Mouse (Mus musculus) cerebellum, adult 2 months (tissue): Measurements from ENCODE around the gene Ssr2. TPM values are rescaled to one million over a fixed set of nuclear protein-coding genes. Genes with fewer than 3 reads are reported as not detected.

ENCODE experiments used
- DNase-seq, 2 experiments: peaks; one replicate each; pipeline ENCODE4 v3.0.0; 2021
- H3K27ac ChIP-seq: fragments of 200-500 bp; 2 replicates; pipeline ENCODE4 v1.5.1; 2012; ENCODE audit warnings: low read length, control low read depth, inconsistent platforms; ENCODE audit not compliant: insufficient read depth
- H3K27me3 ChIP-seq: fragments of 200-500 bp; 2 replicates; pipeline ENCODE4 v1.6.1; 2012; ENCODE audit warnings: inconsistent platforms, mild to moderate bottlenecking, low read length, moderate library complexity; ENCODE audit not compliant: control insufficient read depth, insufficient read depth
- H3K4me1 ChIP-seq: fragments of 200-500 bp; 2 replicates; pipeline ENCODE4 v1.6.1; 2011; ENCODE audit warnings: low read length; ENCODE audit not compliant: control insufficient read depth, insufficient read depth
- H3K4me3 ChIP-seq: fragments of 200-500 bp; replicated peaks from 2 replicates; pipeline ENCODE3; 2011; ENCODE audit warnings: mild to moderate bottlenecking, low read depth, low read length, control low read depth; ENCODE audit not compliant: insufficient read depth
- CTCF ChIP-seq: fragments of 200-500 bp; IDR thresholded peaks from 2 replicates; pipeline ENCODE4 v1.5.1; 2011; ENCODE audit warnings: low read depth, mild to moderate bottlenecking, control low read depth, low read length, moderate library complexity, borderline replicate concordance; ENCODE audit not compliant: insufficient read depth
- POLR2A ChIP-seq: fragments of 200-500 bp; IDR thresholded peaks from 2 replicates; pipeline ENCODE4 v1.6.1; 2011; ENCODE audit warnings: low read length, control low read depth, borderline replicate concordance; ENCODE audit not compliant: insufficient read depth
- WGBS: fragments of 180-500 bp; shearing (Covaris S2); methylation state at CpG from one replicate; pipeline ENCODE4 v1.1.7; 2018; 5-methylcytosine and 5-hydroxymethylcytosine counted together
- polyA plus RNA-seq: library from polyadenylated mRNA; depleted of rRNA; stranded (reverse); fragments of >200 nt; gene quantifications from 2 replicates; pipeline ENCODE4 v1.2.3, GENCODE M21; 2012

Gene Ssr2
- polyA plus RNA-seq, 1 experiment = 141 TPM

- Histone ChIP-seq H3K27me3 (no peaks in the 10 kb centered on the region), H3K27ac (peak overlapping the region; percentile 84), H3K4me1 (peaks cover 27% of the 10 kb centered on the region), H3K4me3 (peak overlapping the region; percentile 85)
- no peak for TF ChIP-seq CTCF
- TF ChIP-seq POLR2A = 0 out of 2 replicates have a peak, but pooled peaks have one; percentile 7
- 2% methylated on average over 24 of the region's 24 CpGs for WGBS
- peak; percentile 56 to 68 for DNase-seq
Observed at GRCm38 (mm10) chr3:88622113-88622940, 46.7 kb downstream of the Ssr2 start.

GRCm38 (mm10) chr3:88622941-88623345 lies 47.3 kb downstream of the Ssr2 start:
- Histone ChIP-seq H3K27ac (peak overlapping the region; percentile 93), H3K4me1 (peaks cover 31% of the 10 kb centered on the region), H3K4me3 (peak overlapping the region; percentile 85), H3K27me3 (no peaks in the 10 kb centered on the region)
- DNase-seq = peak; percentile 57 to 69
- TF ChIP-seq POLR2A (no peak), CTCF (no peak)
- 2% methylated on average over 6 of the region's 6 CpGs for WGBS

DNA sequence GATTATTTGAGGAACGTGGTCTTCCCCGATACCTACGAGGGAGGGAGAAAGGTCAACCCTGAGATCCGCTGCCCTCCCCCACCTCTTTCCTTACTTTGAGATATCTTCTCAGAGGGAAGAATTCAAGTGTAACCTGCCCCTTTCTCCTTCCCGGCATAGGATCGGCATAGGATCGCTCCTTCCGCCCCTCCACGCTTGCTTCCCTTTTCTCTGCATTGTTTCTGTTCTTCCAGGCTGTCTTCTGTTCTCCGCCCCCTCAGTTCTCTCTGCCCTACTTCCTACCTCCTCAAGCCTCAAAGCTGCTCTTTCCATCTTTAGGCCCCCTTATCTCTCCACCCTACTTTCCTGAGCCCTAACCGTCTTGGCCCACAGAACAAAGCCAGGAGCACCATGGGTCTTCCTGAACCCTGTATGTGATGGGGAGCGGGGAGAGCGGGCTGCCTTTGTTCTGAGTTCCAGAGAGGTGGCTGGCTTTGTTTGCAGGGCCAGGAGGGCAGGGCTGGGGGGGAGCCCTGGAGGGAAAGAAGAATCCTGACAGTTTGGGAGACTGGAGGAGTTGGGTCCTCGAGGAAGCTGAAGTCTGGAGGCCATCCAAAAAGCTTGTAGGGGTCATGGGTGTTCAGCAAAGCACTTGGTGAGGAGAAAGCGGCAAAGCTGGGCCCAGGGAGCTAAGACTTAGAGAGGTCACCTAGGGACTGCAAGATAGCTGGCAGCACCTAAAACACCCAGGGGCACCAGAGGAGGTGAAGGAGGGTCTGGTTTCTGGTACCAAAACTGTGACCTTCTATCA lies 47.9 kb downstream of the Ssr2 start:
- DNase-seq = peak; percentile 49 to 64
- Histone ChIP-seq H3K27ac (peak overlapping the region; percentile 93), H3K27me3 (no peaks in the 10 kb centered on the region), H3K4me3 (peak overlapping the region; percentile 85), H3K4me1 (peaks cover 32% of the 10 kb centered on the region)
- 1% methylated on average over 15 of the region's 15 CpGs for WGBS
- TF ChIP-seq POLR2A (no peak), CTCF (no peak)

DNA sequence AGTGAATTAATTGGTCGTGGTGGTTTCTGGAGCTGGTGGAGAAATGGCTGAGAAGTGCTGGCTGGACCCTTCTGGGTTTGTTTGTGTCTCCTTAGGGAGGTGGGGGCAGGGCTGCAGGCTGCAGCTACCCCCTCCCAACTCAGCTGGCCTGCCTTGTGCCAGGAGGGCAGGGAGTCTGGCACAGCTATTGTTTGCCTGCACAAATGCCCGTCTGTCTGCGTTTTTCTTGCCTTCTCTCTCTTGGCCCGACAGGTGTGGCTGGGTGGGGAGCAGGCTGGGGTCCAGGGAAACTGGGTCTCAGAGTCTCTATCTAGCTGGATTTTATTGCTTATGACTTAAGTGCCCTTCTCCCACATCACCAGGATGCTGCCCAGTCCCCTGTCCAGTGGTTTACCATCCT lies 48.6 kb downstream of the Ssr2 start:
- H3K4me1 ChIP-seq = peaks cover 40% of the 10 kb centered on the region
- 6% methylated on average over 4 of the region's 4 CpGs for WGBS
- H3K27me3 ChIP-seq = no peaks in the 10 kb centered on the region
- TF ChIP-seq CTCF (no peak), POLR2A (peak; percentile 18; the same call in 1 of the 2 replicates)
- peak; percentile 81 to 87 for DNase-seq
- peak overlapping the region; percentile 85 for H3K4me3 ChIP-seq
- peak overlapping the region; percentile 93 for H3K27ac ChIP-seq

GRCm38 (mm10) chr3:88624951-88625350 lies 49.3 kb downstream of the Ssr2 start:
- peak in 1 of 2 experiments; percentile 54 for DNase-seq
- Histone ChIP-seq H3K27ac (peak overlapping the region; percentile 93), H3K4me3 (peak overlapping the region; percentile 85), H3K4me1 (peaks cover 46% of the 10 kb centered on the region), H3K27me3 (no peaks in the 10 kb centered on the region)
- 6% methylated on average over 2 of the region's 2 CpGs for WGBS
- TF ChIP-seq CTCF = no peak
- TF ChIP-seq POLR2A = no peak

- Histone ChIP-seq H3K4me1 (peaks cover 50% of the 10 kb centered on the region), H3K4me3 (peak overlapping the region; percentile 4), H3K27ac (peak overlapping the region; percentile 93; the same call in 1 of the 2 replicates), H3K27me3 (no peaks in the 10 kb centered on the region)
- WGBS = 56% methylated on average over 7 of the region's 7 CpGs
- no peak for DNase-seq
- TF ChIP-seq CTCF (no peak), POLR2A (no peak)
Observed at GRCm38 (mm10) chr3:88625531-88625930, 49.9 kb downstream of the Ssr2 start.

GRCm38 (mm10) chr3:88626316-88626715 lies 50.6 kb downstream of the Ssr2 start:
- no peak for TF ChIP-seq POLR2A
- TF ChIP-seq CTCF = no peak
- H3K27ac ChIP-seq = peak overlapping the region; percentile 66
- H3K4me3 ChIP-seq = peak overlapping the region; percentile 6
- peak; percentile 46 for DNase-seq
- no peaks in the 10 kb centered on the region for H3K27me3 ChIP-seq
- peaks cover 55% of the 10 kb centered on the region for H3K4me1 ChIP-seq
- 11% methylated on average over 7 of the region's 7 CpGs for WGBS
